Mouse (Mus musculus): Measurements from ENCODE around the gene Gabra2.

The Gabra2 gene

DNA sequence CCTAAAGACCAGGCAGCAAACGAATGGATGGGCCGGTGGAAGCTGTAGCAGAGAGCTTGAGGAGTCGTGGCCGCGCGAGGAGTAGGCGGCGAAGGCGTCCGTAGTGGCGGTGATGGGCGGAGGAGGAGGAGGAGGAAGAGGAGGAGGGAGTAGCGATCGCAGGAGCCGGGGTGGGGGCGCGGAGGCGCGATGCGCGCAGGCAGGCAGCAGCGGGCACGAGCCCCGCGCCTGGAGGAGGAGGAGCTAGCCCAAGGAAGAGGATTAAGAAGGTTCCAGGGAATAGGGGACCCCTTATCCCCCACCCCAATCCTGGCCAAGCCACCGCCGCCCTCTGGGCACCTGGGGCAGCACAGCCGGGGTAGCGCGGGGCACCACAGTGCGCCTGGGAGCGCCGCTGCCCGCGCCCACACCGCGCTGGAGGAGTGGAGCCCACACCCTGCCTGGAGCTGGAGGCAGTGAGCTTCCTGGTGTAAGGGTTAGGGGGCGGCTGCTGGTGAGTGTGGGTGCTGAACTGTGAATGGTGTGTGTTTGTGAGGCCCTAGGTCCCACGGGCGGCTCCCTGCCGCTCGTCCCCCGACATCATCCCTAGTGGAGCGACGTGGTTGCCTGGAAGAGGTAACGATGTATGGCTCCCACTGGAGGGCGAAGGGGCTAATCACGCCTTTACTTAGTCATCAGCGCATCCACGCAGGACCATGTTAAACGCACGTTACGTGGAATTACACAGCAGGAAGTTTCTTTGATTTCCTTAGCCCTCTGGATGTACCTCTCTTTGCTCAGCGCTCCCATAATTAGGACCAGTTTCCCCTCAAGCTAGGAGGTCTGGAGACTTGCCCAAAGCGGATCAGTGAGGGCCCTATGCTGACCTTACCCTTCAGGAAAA lies at the start of gene Gabra2:
Gabra2 (minus strand) TSS at position 125 of the 883 bp plus-strand sequence.
- DNase-seq (ENCODE audit: low read depth), result no peak

DNA sequence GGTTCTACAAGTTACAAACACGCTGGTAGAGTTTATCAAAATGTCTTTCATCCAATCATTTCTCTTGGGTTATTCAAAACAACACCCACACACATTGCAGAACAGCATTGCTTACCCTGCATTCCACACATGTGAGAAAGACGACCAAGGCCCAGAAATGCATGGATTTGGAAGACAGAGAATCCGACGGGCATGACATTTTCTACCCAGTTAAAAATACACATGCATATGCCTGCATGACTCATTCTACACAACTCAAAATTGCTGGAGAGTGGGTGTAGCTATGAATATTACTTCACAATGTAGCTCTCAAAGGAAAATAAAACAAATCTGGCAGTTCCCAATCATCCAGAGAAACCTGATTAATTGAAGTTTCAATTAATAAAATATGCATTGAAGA lies 41.0 kb upstream of the Gabra2 start:
- no peak for DNase-seq (ENCODE audit: low read depth)

DNA sequence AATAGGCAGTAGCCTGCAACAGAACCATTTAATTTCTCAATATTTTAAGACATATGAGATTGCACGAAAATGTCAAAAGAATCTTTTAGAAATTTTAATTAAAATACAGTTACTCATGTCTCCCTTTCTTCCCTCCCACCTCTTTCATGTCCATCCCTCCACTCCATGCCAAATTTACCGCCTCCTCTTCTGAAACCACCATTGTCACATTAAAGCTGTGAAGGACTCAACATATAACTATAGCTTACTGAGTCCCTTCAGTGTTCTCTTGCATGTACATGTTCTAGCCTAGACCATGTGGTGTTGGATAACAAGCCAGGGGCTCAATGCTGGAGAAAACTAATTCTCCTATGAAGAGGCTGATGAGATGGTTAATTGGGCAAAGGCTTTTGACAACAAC lies 40.2 kb upstream of the Gabra2 start:
- no peak for DNase-seq (ENCODE audit: low read depth)

DNA sequence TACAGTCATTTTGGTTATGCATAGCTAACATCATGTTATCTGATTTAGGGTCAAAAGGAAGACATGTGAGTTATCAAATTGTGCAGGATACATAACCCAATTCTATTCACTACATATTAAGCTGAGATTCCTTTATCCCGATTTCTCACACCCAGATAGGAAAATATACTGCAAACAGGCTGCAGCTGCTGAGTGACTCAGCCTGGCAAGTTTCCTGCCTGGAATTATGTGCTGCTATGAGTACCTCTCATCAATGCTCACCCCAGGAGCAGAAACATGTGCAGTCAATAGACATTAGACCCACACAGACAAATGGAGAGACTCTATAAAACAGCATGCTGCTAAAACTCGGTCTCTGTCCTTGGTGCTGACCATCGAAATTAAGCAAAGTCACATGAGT lies 32.1 kb upstream of the Gabra2 start:
- DNase-seq (ENCODE audit: low read depth), result no peak

DNA sequence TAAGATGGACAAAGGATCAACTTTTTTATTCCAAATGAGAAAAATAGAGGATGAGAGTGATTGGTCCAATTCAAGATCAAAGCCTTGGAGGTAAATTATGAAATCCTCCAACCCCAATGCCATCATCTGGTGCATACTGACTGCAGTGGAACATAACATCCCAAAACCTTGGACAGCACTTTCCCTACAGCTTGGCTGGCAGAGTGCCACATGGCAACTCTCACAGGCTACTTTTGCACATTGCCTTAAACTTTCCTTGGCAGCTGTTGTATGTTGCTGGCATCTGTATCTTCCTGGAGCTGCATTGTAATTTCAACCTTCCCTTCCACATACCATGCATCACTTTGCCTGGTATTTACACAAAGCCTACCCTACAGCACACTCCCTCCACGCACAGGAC lies 19.6 kb upstream of the Gabra2 start:
- no peak for DNase-seq (ENCODE audit: low read depth)

DNA sequence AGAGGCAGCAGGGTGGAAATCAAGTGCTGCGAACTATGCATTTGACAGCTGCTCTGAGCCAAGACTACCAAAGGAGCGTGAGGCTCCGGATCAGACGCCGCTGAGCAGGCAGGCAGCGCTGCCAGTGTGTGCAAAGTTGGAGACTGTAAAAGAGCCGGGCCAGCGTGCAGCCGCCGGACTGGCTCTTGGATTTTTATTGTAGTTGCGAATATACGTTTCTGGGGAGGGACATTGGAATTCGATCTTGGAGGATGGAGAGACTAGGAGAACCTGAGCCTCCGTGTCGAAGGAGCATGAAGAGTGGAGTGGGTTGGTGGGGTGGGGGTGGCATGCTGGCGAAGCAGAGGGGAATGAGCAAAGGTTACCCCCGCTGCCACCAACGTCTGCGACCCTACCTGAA lies 469 bp downstream of the Gabra2 start:
- DNase-seq (ENCODE audit: low read depth), result no peak

DNA sequence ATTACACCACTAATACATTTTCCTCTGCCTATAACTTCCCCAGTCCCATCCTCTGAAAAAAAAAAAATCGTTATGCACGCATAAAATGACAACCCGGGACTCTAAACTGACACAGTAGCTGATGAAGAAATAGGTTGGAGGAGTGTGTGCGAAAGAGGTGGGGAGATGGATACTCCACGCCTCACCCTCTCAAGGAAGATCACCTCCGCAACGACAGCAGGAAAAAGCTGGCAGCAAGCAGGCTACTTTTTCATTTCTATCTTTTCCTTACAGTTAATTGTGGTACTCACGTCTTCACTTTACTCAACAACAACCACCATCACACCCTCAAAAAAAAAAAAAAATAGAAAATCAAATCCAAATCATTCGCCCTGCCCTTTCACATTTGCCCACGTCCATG lies 873 bp downstream of the Gabra2 start:
- no peak for DNase-seq (ENCODE audit: low read depth)

DNA sequence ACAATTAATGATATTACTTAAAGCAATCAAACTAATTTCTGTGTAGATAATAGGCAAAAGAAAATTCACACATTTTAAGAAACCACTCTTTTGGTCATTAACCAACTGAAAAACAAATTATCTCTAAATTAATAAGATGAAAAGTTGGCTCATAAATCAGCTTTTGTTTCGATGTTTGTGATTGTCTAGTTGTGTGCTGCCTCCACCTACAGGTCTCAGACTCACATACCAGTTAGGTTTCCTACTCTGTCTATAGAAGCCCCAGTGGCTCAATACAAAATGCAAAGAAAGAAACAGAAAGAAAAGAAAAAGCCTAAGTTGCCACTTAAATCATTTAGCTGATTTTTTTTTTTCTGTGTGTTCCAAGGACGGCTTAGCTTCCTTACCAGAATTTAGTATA lies 1.8 kb downstream of the Gabra2 start:
- no peak for DNase-seq (ENCODE audit: low read depth)

DNA sequence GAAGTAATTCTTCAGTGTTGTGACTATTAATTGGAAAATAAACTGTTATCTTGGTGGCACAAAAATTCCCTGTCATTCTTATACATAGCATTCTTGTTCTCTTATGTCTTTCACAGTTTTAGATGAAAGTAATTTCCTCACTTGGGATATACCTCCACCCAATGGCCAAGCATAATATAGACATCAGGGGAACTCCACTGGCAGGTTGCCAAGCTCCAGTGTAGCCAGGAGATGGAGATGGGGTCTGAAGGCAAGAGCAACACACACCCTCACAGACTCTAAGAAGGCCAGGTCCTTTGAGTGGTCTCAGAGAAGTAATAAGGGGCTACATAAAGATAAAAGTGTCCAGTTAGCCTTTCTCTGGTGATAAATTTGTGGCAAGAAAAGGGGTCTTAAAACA lies 3.2 kb downstream of the Gabra2 start:
- no peak for DNase-seq (ENCODE audit: low read depth)

DNA sequence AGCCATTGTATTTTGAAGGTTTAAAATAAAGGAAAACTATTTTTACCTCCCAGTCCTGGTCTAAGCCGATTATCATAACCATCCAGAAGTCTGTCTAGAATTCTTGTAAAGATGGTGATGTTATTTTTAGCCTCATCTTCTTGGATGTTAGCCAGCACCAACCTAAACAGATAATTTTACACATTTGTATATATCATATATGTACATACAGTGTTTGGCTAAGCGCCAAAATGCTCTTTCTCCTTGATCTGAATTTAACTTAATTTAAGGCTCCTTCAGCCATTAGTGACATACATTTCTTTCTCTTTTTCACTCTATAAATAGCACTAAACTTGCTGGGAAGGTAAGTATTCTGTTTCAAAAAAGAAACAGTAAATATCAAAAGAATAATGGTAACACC lies 3.7 kb downstream of the Gabra2 start:
- DNase-seq (ENCODE audit: low read depth), result no peak

DNA sequence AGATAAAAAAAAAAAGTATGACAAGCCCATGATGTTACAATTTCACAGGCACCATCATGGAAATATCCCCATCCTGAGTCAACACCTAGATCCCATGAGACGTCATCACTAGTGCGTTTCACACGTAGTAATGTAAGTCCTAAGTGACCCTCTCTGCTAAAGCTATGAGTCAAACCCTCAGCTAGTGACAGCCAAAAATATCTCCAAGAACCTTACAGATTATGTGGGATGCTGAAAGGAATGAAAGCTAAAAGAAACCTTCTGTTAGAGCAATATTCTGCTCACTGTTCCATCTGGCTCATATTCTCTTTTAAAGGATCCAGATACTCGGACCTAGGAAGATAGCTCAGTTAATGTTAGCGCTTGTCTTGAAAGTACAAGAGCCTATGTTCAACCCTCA lies 16.8 kb downstream of the Gabra2 start:
- no peak for DNase-seq (ENCODE audit: low read depth)

DNA sequence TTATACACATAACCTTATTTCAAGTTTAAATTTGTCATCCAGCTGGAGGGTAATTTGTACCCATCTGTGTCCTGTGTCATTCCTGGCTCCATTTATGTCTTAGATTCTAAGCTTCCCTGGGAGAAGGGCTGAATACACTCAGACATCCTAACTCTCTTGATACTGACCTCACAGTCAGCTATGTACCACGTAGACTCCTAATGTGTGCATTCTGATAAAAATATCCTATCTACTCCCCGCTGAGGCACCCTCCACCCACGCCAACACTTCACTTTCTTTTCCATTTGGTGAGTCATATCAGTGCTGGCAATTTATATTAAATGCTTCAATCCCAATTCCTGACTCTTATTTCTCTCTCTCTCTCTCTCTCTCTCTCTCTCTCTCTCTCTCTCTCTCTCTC lies 34.0 kb downstream of the Gabra2 start:
- no peak for DNase-seq (ENCODE audit: low read depth)

DNA sequence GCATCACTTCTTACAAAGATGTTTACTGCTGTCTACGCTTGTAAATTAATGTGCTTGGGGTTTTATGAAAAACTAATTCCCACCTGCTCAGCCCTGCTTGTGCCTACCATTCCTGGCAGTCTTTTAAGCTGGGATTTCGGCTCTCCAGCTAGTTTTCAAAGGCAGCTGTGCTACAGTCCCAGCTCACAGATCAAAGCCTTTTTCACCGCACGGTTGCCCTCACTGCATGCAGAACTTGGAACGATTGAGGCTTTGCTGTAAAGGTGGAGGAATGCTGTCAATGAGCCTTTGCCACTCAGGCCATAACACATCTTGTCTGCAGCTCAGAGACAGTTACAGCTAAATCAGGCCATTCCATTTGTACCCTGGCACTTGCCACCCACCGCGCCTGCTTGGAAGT lies 37.6 kb downstream of the Gabra2 start:
- DNase-seq (ENCODE audit: low read depth), result no peak

DNA sequence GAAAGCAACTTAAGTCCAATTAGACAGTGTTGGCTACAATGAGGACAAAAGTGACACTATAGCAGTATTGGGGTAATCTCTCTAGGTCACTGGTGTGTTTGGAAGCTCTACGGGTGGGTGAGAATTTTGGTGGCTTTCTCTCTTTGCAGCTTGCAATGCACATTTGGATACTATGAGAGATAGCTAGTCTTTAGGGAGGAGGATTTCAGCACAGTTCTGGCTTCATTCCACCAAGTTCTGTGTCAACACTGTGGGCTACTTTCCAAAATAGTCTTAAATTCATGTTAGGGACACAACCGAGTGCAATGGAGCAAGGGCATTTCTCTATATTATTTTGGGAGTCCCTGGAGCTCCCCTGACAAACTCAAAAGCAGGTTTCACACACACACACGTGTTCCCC lies 58.3 kb downstream of the Gabra2 start:
- DNase-seq (ENCODE audit: low read depth), result no peak

DNA sequence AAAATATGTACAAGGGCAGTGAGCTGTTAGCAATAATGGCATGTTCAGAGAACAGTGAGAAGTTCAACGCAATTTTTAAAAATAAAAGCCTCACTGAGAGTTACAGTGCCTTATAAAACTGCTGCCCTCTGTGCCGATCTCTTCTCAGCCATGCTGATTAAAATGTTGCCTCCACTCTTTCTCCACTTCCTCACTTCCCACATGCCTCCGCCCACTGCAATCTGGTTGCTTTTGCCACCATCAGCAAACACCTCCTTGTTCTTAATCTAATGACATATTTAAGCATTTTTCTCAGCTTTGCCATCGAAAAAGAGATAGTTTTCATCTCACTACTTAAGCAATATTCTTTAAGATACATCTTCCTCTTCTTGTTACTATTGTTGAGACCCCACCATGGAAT lies 69.7 kb downstream of the Gabra2 start:
- no peak for DNase-seq (ENCODE audit: low read depth)

DNA sequence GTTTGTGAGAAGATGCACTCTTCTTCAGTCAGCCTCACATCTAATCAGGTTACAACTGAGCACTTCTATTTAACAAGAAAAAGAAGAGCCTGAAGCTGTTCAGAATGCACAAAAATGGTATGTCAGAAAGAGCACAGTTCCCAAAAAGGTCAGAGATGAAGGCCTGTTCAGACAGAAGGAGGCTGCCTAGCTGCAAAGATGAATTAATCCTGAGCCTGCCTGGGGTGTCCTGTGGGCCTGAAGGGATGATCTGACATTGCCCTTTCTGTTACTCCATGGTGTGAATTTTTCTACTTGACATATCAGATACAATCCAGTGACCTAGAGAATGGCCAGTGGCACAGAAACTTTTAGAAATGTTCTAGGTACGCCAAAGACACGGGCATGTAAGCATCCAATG lies 83.9 kb downstream of the Gabra2 start:
- no peak for DNase-seq (ENCODE audit: low read depth)

DNA sequence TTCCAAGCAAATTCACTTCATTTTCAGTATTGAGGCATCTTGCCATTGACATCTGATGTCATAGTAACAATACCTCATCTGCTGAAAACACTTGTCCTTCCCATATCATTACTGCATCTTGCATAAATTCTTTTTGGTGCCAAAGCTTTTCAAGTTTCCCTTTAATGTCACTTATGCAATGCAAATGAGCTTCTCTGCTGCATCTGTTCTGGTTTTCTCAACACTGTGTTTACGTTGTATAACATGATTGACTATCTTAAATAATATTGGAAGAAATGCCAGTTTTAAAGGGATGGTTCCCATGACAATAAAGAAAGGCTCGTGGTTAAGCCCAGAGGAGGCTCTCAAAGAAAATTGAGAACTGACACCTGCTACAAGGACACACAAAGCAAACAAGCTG lies 84.4 kb downstream of the Gabra2 start:
- no peak for DNase-seq (ENCODE audit: low read depth)

DNA sequence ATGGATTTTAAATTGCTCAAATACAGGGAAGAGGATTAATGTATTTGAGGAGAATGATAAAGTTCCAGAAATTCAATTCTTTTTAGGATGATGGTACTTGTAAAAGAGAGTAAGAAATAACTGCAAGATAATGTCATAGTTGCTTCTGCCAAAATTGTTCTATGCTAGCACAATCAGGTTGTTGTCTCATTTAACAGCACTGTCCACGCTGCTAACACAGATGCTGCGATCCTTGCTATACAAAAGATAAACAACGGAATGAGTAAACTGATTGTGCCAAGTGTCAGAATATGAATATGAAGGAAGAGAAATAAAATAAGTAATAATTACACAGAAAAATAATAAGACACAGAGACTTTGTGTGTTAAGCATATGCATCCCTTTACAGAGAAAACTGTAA lies 84.9 kb downstream of the Gabra2 start:
- DNase-seq (ENCODE audit: low read depth), result no peak

DNA sequence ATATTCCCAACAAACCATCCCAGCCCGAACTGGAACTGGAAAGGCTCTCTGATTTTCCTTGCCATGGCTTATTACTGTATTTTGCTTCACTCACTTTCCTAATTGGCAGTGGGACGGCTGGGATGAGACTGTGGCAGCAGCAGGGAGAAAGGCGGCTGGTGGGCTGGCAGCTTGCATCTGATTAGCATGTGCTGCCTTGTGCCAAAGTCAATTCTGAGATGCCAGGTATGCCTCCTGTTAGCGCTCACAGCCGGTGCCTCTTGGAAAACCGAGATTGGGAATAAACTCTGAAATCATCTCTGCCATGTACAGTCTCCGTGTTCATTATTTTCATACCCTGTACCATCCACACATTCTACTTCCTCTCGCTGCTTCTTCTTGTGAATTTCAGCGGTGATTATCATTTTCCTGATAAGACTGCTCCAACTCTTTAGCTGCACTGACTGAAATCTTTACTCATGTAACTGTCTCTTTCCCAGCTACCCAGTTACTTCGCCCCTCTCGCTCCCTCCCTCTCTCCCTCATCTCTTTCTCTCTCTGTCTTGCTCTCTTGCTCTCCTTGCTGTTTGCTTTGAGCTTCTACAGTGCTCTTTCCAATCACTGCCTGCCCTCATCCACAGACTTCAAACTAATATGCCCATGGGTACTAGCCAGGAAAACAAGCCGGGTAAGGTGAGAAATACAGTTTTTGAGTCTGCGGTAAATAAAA lies 99.9 kb downstream of the Gabra2 start:
- no peak for DNase-seq (ENCODE audit: low read depth)

DNA sequence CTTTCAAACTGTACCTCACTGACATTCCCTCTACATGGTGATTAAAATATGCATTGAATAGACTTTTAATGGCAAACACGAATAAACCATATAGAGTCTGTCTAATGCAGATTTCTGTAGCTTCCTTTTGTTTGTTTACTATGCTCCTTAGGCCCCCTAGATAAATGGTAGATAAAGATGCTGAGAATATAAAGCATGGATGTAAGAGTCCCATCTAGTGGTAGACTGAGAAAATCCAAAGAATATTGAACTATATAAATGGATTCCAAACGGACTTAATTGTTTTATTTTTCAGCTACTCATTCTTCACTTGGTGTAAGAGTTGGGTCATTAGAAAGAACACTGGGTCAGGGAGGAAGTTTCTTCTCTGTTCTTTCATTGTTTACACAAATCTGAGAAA lies 102.4 kb downstream of the Gabra2 start:
- DNase-seq (ENCODE audit: low read depth), result no peak

DNA sequence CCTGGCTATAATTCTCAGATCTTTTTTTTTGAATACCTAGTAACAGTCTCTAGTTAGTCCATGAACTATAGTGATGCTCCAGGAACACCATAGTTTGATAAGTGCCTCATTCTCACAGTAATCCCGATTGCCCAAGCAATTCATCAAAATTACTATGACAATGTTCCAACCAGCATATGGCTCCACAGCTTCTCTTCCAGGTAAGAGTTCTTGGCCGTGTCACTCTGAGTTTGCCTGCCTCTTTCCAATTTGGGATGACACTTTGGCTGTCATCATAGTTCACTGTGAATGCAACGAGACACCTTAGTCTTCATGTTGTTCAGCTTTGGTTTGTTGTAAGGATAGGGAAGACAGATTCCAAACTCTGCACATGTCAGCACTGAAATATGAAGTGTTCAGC lies 104.8 kb downstream of the Gabra2 start:
- no peak for DNase-seq (ENCODE audit: low read depth)

Measured in induced T-regulatory cell, adult 2 months (primary cell).